Mouse (Mus musculus): ENCODE measurements around the gene Zfp276. TPM values are rescaled to one million over a fixed set of nuclear protein-coding genes. Genes with fewer than 3 reads are reported as not detected.
"Not testable (repeated sequence)": the region's sequence is repeated elsewhere in the genome, so short reads cannot be mapped to it uniquely, and the experiment has no call there.

Gene Zfp276
- polyA plus RNA-seq, 1 experiment from 2014 or later = 18.4 TPM

- Histone ChIP-seq H3K9ac (peak overlapping the region; percentile 96; the same call in 1 of the 2 replicates), H3K4me1 (replicated peaks) (peaks cover 15% of the 10 kb centered on the region), H3K9me3 (no peaks in the 10 kb centered on the region), H3K27me3 (replicated peaks) (no peaks in the 10 kb centered on the region), H3K27ac (no peak overlapping the region), H3K4me2 (replicated peaks) (peak overlapping the region; percentile 90), H3K36me3 (peaks cover 24% of the 10 kb centered on the region), H3K4me3 (replicated peaks) (peak overlapping the region; percentile 96)
- no peak for ATAC-seq
- WGBS = 48% methylated on average over 4 of the region's 4 CpGs
These were observed 1.1 kb upstream of the Zfp276 start for GRCm38 (mm10) chr8:123252925-123253324.

- peak overlapping the region; percentile 96 for H3K9ac ChIP-seq
- H3K36me3 ChIP-seq = peaks cover 25% of the 10 kb centered on the region
- WGBS = under 1% methylated on average over 40 of the region's 40 CpGs
- H3K27me3 ChIP-seq (replicated peaks) = no peaks in the 10 kb centered on the region
- peaks cover 15% of the 10 kb centered on the region for H3K4me1 ChIP-seq (replicated peaks)
- H3K27ac ChIP-seq = peak overlapping the region; percentile 66
- H3K4me2 ChIP-seq (replicated peaks) = peak overlapping the region; percentile 90
- H3K9me3 ChIP-seq = no peaks in the 10 kb centered on the region
- ATAC-seq = peak; percentile 67
- H3K4me3 ChIP-seq (replicated peaks) = peak overlapping the region; percentile 96
These were observed 420 bp upstream of the Zfp276 start for GRCm38 (mm10) chr8:123253451-123254098.

GRCm38 (mm10) chr8:123255170-123255569 is 1.2 kb downstream of the Zfp276 start:
- Histone ChIP-seq H3K4me3 (replicated peaks) (peak overlapping the region; percentile 96), H3K4me2 (replicated peaks) (peak overlapping the region; percentile 90), H3K9me3 (no peaks in the 10 kb centered on the region), H3K4me1 (replicated peaks) (peaks cover 15% of the 10 kb centered on the region), H3K36me3 (peaks cover 34% of the 10 kb centered on the region), H3K9ac (peak overlapping the region; percentile 96), H3K27ac (no peak overlapping the region), H3K27me3 (replicated peaks) (no peaks in the 10 kb centered on the region)
- WGBS = 71% methylated on average over 6 of the region's 6 CpGs
- ATAC-seq = no peak

- H3K27ac ChIP-seq = no peak overlapping the region
- H3K9ac ChIP-seq = no peak overlapping the region
- H3K36me3 ChIP-seq = peaks cover 33% of the 10 kb centered on the region
- peaks cover 15% of the 10 kb centered on the region for H3K4me1 ChIP-seq (replicated peaks)
- no peak overlapping the region for H3K4me2 ChIP-seq (replicated peaks)
- 78% methylated on average over 3 of the region's 3 CpGs for WGBS
- H3K27me3 ChIP-seq (replicated peaks) = no peaks in the 10 kb centered on the region
- H3K4me3 ChIP-seq (replicated peaks) = no peak overlapping the region
- no peaks in the 10 kb centered on the region for H3K9me3 ChIP-seq
- no peak for ATAC-seq
These were observed 3.1 kb downstream of the Zfp276 start for GRCm38 (mm10) chr8:123257114-123257513.

- peaks cover 33% of the 10 kb centered on the region for H3K36me3 ChIP-seq
These were observed 3.6 kb downstream of the Zfp276 start for GRCm38 (mm10) chr8:123257593-123257992.

GRCm38 (mm10) chr8:123267926-123268656 is 14.1 kb downstream of the Zfp276 start:
- no peak overlapping the region for H3K27ac ChIP-seq
- no peak overlapping the region for H3K9ac ChIP-seq
- ATAC-seq = no peak
- no peaks in the 10 kb centered on the region for H3K4me1 ChIP-seq (replicated peaks)
- no peaks in the 10 kb centered on the region for H3K27me3 ChIP-seq (replicated peaks)
- H3K4me2 ChIP-seq (replicated peaks) = no peak overlapping the region
- H3K4me3 ChIP-seq (replicated peaks) = no peak overlapping the region
- no peaks in the 10 kb centered on the region for H3K9me3 ChIP-seq
- WGBS = 67% methylated on average over 14 of the region's 14 CpGs
- peaks cover 40% of the 10 kb centered on the region for H3K36me3 ChIP-seq

More at GRCm38 (mm10) chr8:123257593-123257992, 3.6 kb downstream of the Zfp276 start:
- not testable (repeated sequence) for H3K9ac ChIP-seq; H3K27me3 ChIP-seq (replicated peaks); H3K4me3 ChIP-seq (replicated peaks); H3K9me3 ChIP-seq; ATAC-seq; H3K4me2 ChIP-seq (replicated peaks); H3K27ac ChIP-seq
- H3K4me1 ChIP-seq (replicated peaks) = peaks cover 15% of the 10 kb centered on the region
- WGBS = 90% methylated on average over 8 of the region's 8 CpGs

- Histone ChIP-seq H3K4me3 (replicated peaks) (no peak overlapping the region), H3K4me2 (replicated peaks) (no peak overlapping the region), H3K27ac (no peak overlapping the region), H3K36me3 (peaks cover 31% of the 10 kb centered on the region), H3K27me3 (replicated peaks) (no peaks in the 10 kb centered on the region), H3K4me1 (replicated peaks) (no peaks in the 10 kb centered on the region), H3K9ac (no peak overlapping the region), H3K9me3 (no peaks in the 10 kb centered on the region)
- no peak for ATAC-seq
- WGBS = 86% methylated on average over 10 of the region's 10 CpGs
These were observed 17.2 kb downstream of the Zfp276 start for GRCm38 (mm10) chr8:123271147-123271546.

- Histone ChIP-seq H3K4me2 (replicated peaks) (no peak overlapping the region), H3K4me3 (replicated peaks) (no peak overlapping the region), H3K27ac (no peak overlapping the region), H3K9me3 (no peaks in the 10 kb centered on the region), H3K27me3 (replicated peaks) (no peaks in the 10 kb centered on the region), H3K4me1 (replicated peaks) (no peaks in the 10 kb centered on the region), H3K36me3 (peaks cover 24% of the 10 kb centered on the region), H3K9ac (no peak overlapping the region)
- 0 out of 2 replicates have a peak, but pooled peaks have one; percentile 36 for ATAC-seq
- WGBS = 57% methylated on average over 4 of the region's 4 CpGs
These were observed 17.9 kb downstream of the Zfp276 start for GRCm38 (mm10) chr8:123271901-123272300.

GRCm38 (mm10) chr8:123274447-123274846 is 20.5 kb downstream of the Zfp276 start:
- Histone ChIP-seq H3K4me1 (replicated peaks) (no peaks in the 10 kb centered on the region), H3K9me3 (no peaks in the 10 kb centered on the region), H3K4me3 (replicated peaks) (no peak overlapping the region), H3K36me3 (peaks cover 3% of the 10 kb centered on the region; the same call in 1 of the 2 replicates), H3K27me3 (replicated peaks) (no peaks in the 10 kb centered on the region), H3K4me2 (replicated peaks) (no peak overlapping the region), H3K27ac (no peak overlapping the region), H3K9ac (no peak overlapping the region)
- 85% methylated on average over 5 of the region's 5 CpGs for WGBS
- ATAC-seq = no peak

- Histone ChIP-seq H3K27me3 (replicated peaks) (no peaks in the 10 kb centered on the region), H3K27ac (no peak overlapping the region), H3K4me1 (replicated peaks) (no peaks in the 10 kb centered on the region), H3K36me3 (peaks cover 3% of the 10 kb centered on the region; the same call in 1 of the 2 replicates), H3K9ac (no peak overlapping the region), H3K9me3 (no peaks in the 10 kb centered on the region), H3K4me3 (replicated peaks) (no peak overlapping the region), H3K4me2 (replicated peaks) (no peak overlapping the region)
- 94% methylated on average over 12 of the region's 12 CpGs for WGBS
- ATAC-seq = no peak
These were observed 21.1 kb downstream of the Zfp276 start for GRCm38 (mm10) chr8:123275096-123275495.

GRCm38 (mm10) chr8:123278445-123278844 is 24.4 kb downstream of the Zfp276 start:
- no peaks in the 10 kb centered on the region for H3K9me3 ChIP-seq
- no peaks in the 10 kb centered on the region for H3K27me3 ChIP-seq (replicated peaks)
- H3K4me2 ChIP-seq (replicated peaks) = no peak overlapping the region
- no peaks in the 10 kb centered on the region for H3K4me1 ChIP-seq (replicated peaks)
- WGBS = 56% methylated on average over 7 of the region's 7 CpGs
- no peak for ATAC-seq
- no peak overlapping the region for H3K27ac ChIP-seq
- no peak overlapping the region for H3K4me3 ChIP-seq (replicated peaks)
- H3K36me3 ChIP-seq = no peaks in the 10 kb centered on the region
- H3K9ac ChIP-seq = no peak overlapping the region

- Histone ChIP-seq H3K4me1 (replicated peaks) (no peaks in the 10 kb centered on the region), H3K9me3 (no peaks in the 10 kb centered on the region), H3K36me3 (no peaks in the 10 kb centered on the region), H3K27me3 (replicated peaks) (no peaks in the 10 kb centered on the region), H3K4me3 (replicated peaks) (no peak overlapping the region), H3K4me2 (replicated peaks) (no peak overlapping the region), H3K9ac (no peak overlapping the region), H3K27ac (no peak overlapping the region)
- WGBS = 92% methylated on average over 4 of the region's 4 CpGs
- no peak for ATAC-seq
These were observed 25.8 kb downstream of the Zfp276 start for GRCm38 (mm10) chr8:123279828-123280227.

Data from intestine, embryonic 15.5 days (tissue).